Mouse (Mus musculus): ENCODE measurements around the gene Mfap1b. TPM values are rescaled to one million over a fixed set of nuclear protein-coding genes. Genes with fewer than 3 reads are reported as not detected.
A peak's percentile ranks its signal among the peaks of the same experiment; 100 is the strongest.

Mfap1b gene
- polyA plus RNA-seq, 1 experiment from 2014 or later: 78.6 TPM

- Histone ChIP-seq H3K27ac (ENCODE audit: low read length) (no peak within 1 kb of the TSS), H3K4me3 (replicated peaks; ENCODE audit: low read length) (no peak within 1 kb of the TSS; the same call in 1 of the 2 replicates), H3K4me2 (ENCODE audit: low read length) (peak within 1 kb of the TSS; percentile 59)
These were observed 29.7 kb downstream of the Mfap1b start, which contains the start of gene Ell3 for GRCm38 (mm10) chr2:121444178-121444577. Gene Ell3 (minus strand): TSS chr2:121444278.

GRCm38 (mm10) chr2:121443068-121443349, 30.9 kb downstream of the Mfap1b start:
- no peak for ATAC-seq
- Histone ChIP-seq H3K27ac (ENCODE audit: low read length) (no peak overlapping the region), H3K4me3 (replicated peaks; ENCODE audit: low read length) (peak overlapping the region; percentile 31), H3K4me2 (ENCODE audit: low read length) (peak overlapping the region; percentile 59), H3K9me3 (ENCODE audit: control insufficient read depth, low read length) (no peaks in the 10 kb centered on the region), H3K36me3 (ENCODE audit: control insufficient read depth, insufficient read depth) (peaks cover 15% of the 10 kb centered on the region), H3K4me1 (replicated peaks; ENCODE audit: control insufficient read depth, insufficient read depth, low read length) (peaks cover 15% of the 10 kb centered on the region), H3K27me3 (replicated peaks; ENCODE audit: control insufficient read depth, insufficient read depth, low read length) (peaks cover 5% of the 10 kb centered on the region; the same call in 1 of the 2 replicates), H3K9ac (replicated peaks; ENCODE audit: low read depth, low read length) (no peak overlapping the region)
- WGBS: 8% methylated on average over 8 of the region's 8 CpGs

More at GRCm38 (mm10) chr2:121444178-121444577, 29.7 kb downstream of the Mfap1b start, which contains the start of gene Ell3:
- Histone ChIP-seq H3K4me1 (replicated peaks; ENCODE audit: control insufficient read depth, insufficient read depth, low read length) (peaks cover 20% of the 10 kb centered on the region), H3K9ac (replicated peaks; ENCODE audit: low read depth, low read length) (no peak within 1 kb of the TSS), H3K9me3 (ENCODE audit: control insufficient read depth, low read length) (no peaks in the 10 kb centered on the region), H3K36me3 (ENCODE audit: control insufficient read depth, insufficient read depth) (peaks cover 6% of the 10 kb centered on the region), H3K27me3 (replicated peaks; ENCODE audit: control insufficient read depth, insufficient read depth, low read length) (peaks cover 5% of the 10 kb centered on the region; the same call in 1 of the 2 replicates)
- ATAC-seq: no peak
- WGBS: 85% methylated on average over 1 of the region's 1 CpGs

GRCm38 (mm10) chr2:121442259-121443067, 31.4 kb downstream of the Mfap1b start:
- Histone ChIP-seq H3K4me1 (replicated peaks; ENCODE audit: control insufficient read depth, insufficient read depth, low read length) (peaks cover 14% of the 10 kb centered on the region), H3K4me2 (ENCODE audit: low read length) (peak overlapping the region; percentile 59), H3K27me3 (replicated peaks; ENCODE audit: control insufficient read depth, insufficient read depth, low read length) (peaks cover 5% of the 10 kb centered on the region; the same call in 1 of the 2 replicates), H3K27ac (ENCODE audit: low read length) (no peak overlapping the region), H3K4me3 (replicated peaks; ENCODE audit: low read length) (peak overlapping the region; percentile 31), H3K9ac (replicated peaks; ENCODE audit: low read depth, low read length) (0 out of 2 replicates have a peak overlapping the region, but pooled peaks have one; percentile 19), H3K9me3 (ENCODE audit: control insufficient read depth, low read length) (no peaks in the 10 kb centered on the region), H3K36me3 (ENCODE audit: control insufficient read depth, insufficient read depth) (peaks cover 21% of the 10 kb centered on the region)
- peak; percentile 18; the same call in 1 of the 2 replicates for ATAC-seq
- under 1% methylated on average over 30 of the region's 30 CpGs for WGBS

GRCm38 (mm10) chr2:121441800-121442199, 32.1 kb downstream of the Mfap1b start:
- peaks cover 5% of the 10 kb centered on the region; the same call in 1 of the 2 replicates for H3K27me3 ChIP-seq (replicated peaks; ENCODE audit: control insufficient read depth, insufficient read depth, low read length)
- no peak overlapping the region for H3K9ac ChIP-seq (replicated peaks; ENCODE audit: low read depth, low read length)
- no peak overlapping the region for H3K27ac ChIP-seq (ENCODE audit: low read length)
- H3K4me1 ChIP-seq (replicated peaks; ENCODE audit: control insufficient read depth, insufficient read depth, low read length): peaks cover 14% of the 10 kb centered on the region
- WGBS: 13% methylated on average over 11 of the region's 11 CpGs
- H3K36me3 ChIP-seq (ENCODE audit: control insufficient read depth, insufficient read depth): peaks cover 25% of the 10 kb centered on the region
- no peaks in the 10 kb centered on the region for H3K9me3 ChIP-seq (ENCODE audit: control insufficient read depth, low read length)
- peak overlapping the region; percentile 59 for H3K4me2 ChIP-seq (ENCODE audit: low read length)
- no peak for ATAC-seq
- no peak overlapping the region for H3K4me3 ChIP-seq (replicated peaks; ENCODE audit: low read length)

- WGBS: 54% methylated on average over 5 of the region's 5 CpGs
- Histone ChIP-seq H3K27me3 (replicated peaks; ENCODE audit: control insufficient read depth, insufficient read depth, low read length) (peaks cover 5% of the 10 kb centered on the region; the same call in 1 of the 2 replicates), H3K9me3 (ENCODE audit: control insufficient read depth, low read length) (no peaks in the 10 kb centered on the region), H3K4me3 (replicated peaks; ENCODE audit: low read length) (no peak overlapping the region), H3K36me3 (ENCODE audit: control insufficient read depth, insufficient read depth) (peaks cover 25% of the 10 kb centered on the region), H3K4me1 (replicated peaks; ENCODE audit: control insufficient read depth, insufficient read depth, low read length) (peaks cover 14% of the 10 kb centered on the region), H3K9ac (replicated peaks; ENCODE audit: low read depth, low read length) (no peak overlapping the region), H3K4me2 (ENCODE audit: low read length) (no peak overlapping the region), H3K27ac (ENCODE audit: low read length) (no peak overlapping the region)
- no peak for ATAC-seq
These were observed 32.8 kb downstream of the Mfap1b start for GRCm38 (mm10) chr2:121440834-121441605.

GRCm38 (mm10) chr2:121439746-121440145, 34.1 kb downstream of the Mfap1b start:
- Histone ChIP-seq H3K4me2 (ENCODE audit: low read length) (no peak overlapping the region), H3K9me3 (ENCODE audit: control insufficient read depth, low read length) (no peaks in the 10 kb centered on the region), H3K27ac (ENCODE audit: low read length) (no peak overlapping the region), H3K36me3 (ENCODE audit: control insufficient read depth, insufficient read depth) (peaks cover 33% of the 10 kb centered on the region), H3K4me1 (replicated peaks; ENCODE audit: control insufficient read depth, insufficient read depth, low read length) (peaks cover 14% of the 10 kb centered on the region), H3K4me3 (replicated peaks; ENCODE audit: low read length) (no peak overlapping the region), H3K27me3 (replicated peaks; ENCODE audit: control insufficient read depth, insufficient read depth, low read length) (peaks cover 5% of the 10 kb centered on the region; the same call in 1 of the 2 replicates), H3K9ac (replicated peaks; ENCODE audit: low read depth, low read length) (no peak overlapping the region)
- WGBS: 82% methylated on average over 4 of the region's 4 CpGs
- ATAC-seq: no peak

GRCm38 (mm10) chr2:121434854-121435253, 39.0 kb downstream of the Mfap1b start:
- Histone ChIP-seq H3K4me3 (replicated peaks; ENCODE audit: low read length) (no peak overlapping the region), H3K9ac (replicated peaks; ENCODE audit: low read depth, low read length) (no peak overlapping the region), H3K36me3 (ENCODE audit: control insufficient read depth, insufficient read depth) (peaks cover 75% of the 10 kb centered on the region), H3K4me1 (replicated peaks; ENCODE audit: control insufficient read depth, insufficient read depth, low read length) (no peaks in the 10 kb centered on the region), H3K4me2 (ENCODE audit: low read length) (no peak overlapping the region), H3K27me3 (replicated peaks; ENCODE audit: control insufficient read depth, insufficient read depth, low read length) (no peaks in the 10 kb centered on the region), H3K9me3 (ENCODE audit: control insufficient read depth, low read length) (no peaks in the 10 kb centered on the region), H3K27ac (ENCODE audit: low read length) (no peak overlapping the region)
- no peak for ATAC-seq
- WGBS: 89% methylated on average over 1 of the region's 1 CpGs

- H3K9ac ChIP-seq (replicated peaks; ENCODE audit: low read depth, low read length): no peak overlapping the region
- H3K9me3 ChIP-seq (ENCODE audit: control insufficient read depth, low read length): no peaks in the 10 kb centered on the region
- no peak overlapping the region for H3K4me3 ChIP-seq (replicated peaks; ENCODE audit: low read length)
- no peaks in the 10 kb centered on the region for H3K4me1 ChIP-seq (replicated peaks; ENCODE audit: control insufficient read depth, insufficient read depth, low read length)
- ATAC-seq: no peak
- no peaks in the 10 kb centered on the region for H3K27me3 ChIP-seq (replicated peaks; ENCODE audit: control insufficient read depth, insufficient read depth, low read length)
- H3K36me3 ChIP-seq (ENCODE audit: control insufficient read depth, insufficient read depth): peaks cover 26% of the 10 kb centered on the region
- 91% methylated on average over 2 of the region's 2 CpGs for WGBS
- no peak overlapping the region for H3K27ac ChIP-seq (ENCODE audit: low read length)
- no peak overlapping the region for H3K4me2 ChIP-seq (ENCODE audit: low read length)
These were observed 48.0 kb downstream of the Mfap1b start for GRCm38 (mm10) chr2:121425890-121426289.

- Histone ChIP-seq H3K36me3 (ENCODE audit: control insufficient read depth, insufficient read depth) (peaks cover 9% of the 10 kb centered on the region), H3K4me1 (replicated peaks; ENCODE audit: control insufficient read depth, insufficient read depth, low read length) (no peaks in the 10 kb centered on the region), H3K9me3 (ENCODE audit: control insufficient read depth, low read length) (no peaks in the 10 kb centered on the region), H3K27me3 (replicated peaks; ENCODE audit: control insufficient read depth, insufficient read depth, low read length) (no peaks in the 10 kb centered on the region), H3K4me3 (replicated peaks; ENCODE audit: low read length) (no peak overlapping the region), H3K4me2 (ENCODE audit: low read length) (no peak overlapping the region), H3K9ac (replicated peaks; ENCODE audit: low read depth, low read length) (no peak overlapping the region), H3K27ac (ENCODE audit: low read length) (no peak overlapping the region)
- ATAC-seq: no peak
- WGBS: 96% methylated on average over 2 of the region's 2 CpGs
These were observed 50.7 kb downstream of the Mfap1b start for GRCm38 (mm10) chr2:121423166-121423565.

Data from forebrain, embryonic 16.5 days (tissue).